Mouse (Mus musculus): ENCODE results near the gene Paqr8. TPM values are rescaled to one million over a fixed set of nuclear protein-coding genes. Genes with fewer than 3 reads are reported as not detected.
A peak's percentile ranks its signal among the peaks of the same experiment; 100 is the strongest.

Paqr8 gene
- polyA plus RNA-seq, 1 experiment from 2014 or later, result 5.7 TPM

GRCm38 (mm10) chr1:20870887-20871286 lies 19.5 kb upstream of the Paqr8 start:
- H3K36me3 ChIP-seq (replicated peaks; ENCODE audit: control insufficient read depth, insufficient read depth, low read depth, low read length), result no peaks in the 10 kb centered on the region
- H3K9me3 ChIP-seq (replicated peaks; ENCODE audit: control insufficient read depth, low read length), result no peaks in the 10 kb centered on the region
- H3K4me3 ChIP-seq (ENCODE audit: low read depth, low read length), result no peak overlapping the region
- no peaks in the 10 kb centered on the region for H3K4me1 ChIP-seq (ENCODE audit: control insufficient read depth, insufficient read depth, low read length)
- H3K27ac ChIP-seq (replicated peaks; ENCODE audit: low read depth, low read length), result no peak overlapping the region
- H3K4me2 ChIP-seq (ENCODE audit: low read depth, low read length), result no peak overlapping the region
- H3K27me3 ChIP-seq (ENCODE audit: control insufficient read depth, insufficient read depth, low read length), result no peaks in the 10 kb centered on the region
- DNase-seq (ENCODE audit: low spot score) (no peak), ATAC-seq (replicated peaks; ENCODE audit: insufficient number of reproducible peaks, low FRiP score, low TSS enrichment, low read depth) (no peak)
- H3K9ac ChIP-seq (replicated peaks; ENCODE audit: low read length), result no peak overlapping the region
- 45% methylated on average over 2 of the region's 2 CpGs for WGBS

- no peaks in the 10 kb centered on the region for H3K4me1 ChIP-seq (ENCODE audit: control insufficient read depth, insufficient read depth, low read length)
- H3K9ac ChIP-seq (replicated peaks; ENCODE audit: low read length), result no peak overlapping the region
- H3K9me3 ChIP-seq (replicated peaks; ENCODE audit: control insufficient read depth, low read length), result no peaks in the 10 kb centered on the region
- H3K4me3 ChIP-seq (ENCODE audit: low read depth, low read length), result no peak overlapping the region
- DNase-seq (ENCODE audit: low spot score), result no peak
- whole genome bisulfite sequencing, result 84% methylated on average over 5 of the region's 5 CpGs
- no peak overlapping the region for H3K4me2 ChIP-seq (ENCODE audit: low read depth, low read length)
- no peak overlapping the region for H3K27ac ChIP-seq (replicated peaks; ENCODE audit: low read depth, low read length)
- no peaks in the 10 kb centered on the region for H3K36me3 ChIP-seq (replicated peaks; ENCODE audit: control insufficient read depth, insufficient read depth, low read depth, low read length)
- no peak for ATAC-seq (replicated peaks; ENCODE audit: insufficient number of reproducible peaks, low FRiP score, low TSS enrichment, low read depth)
- no peaks in the 10 kb centered on the region for H3K27me3 ChIP-seq (ENCODE audit: control insufficient read depth, insufficient read depth, low read length)
These were observed 17.9 kb upstream of the Paqr8 start for GRCm38 (mm10) chr1:20872496-20872895.

GRCm38 (mm10) chr1:20874061-20874460 lies 16.3 kb upstream of the Paqr8 start:
- Histone ChIP-seq H3K27me3 (ENCODE audit: control insufficient read depth, insufficient read depth, low read length) (no peaks in the 10 kb centered on the region), H3K4me1 (ENCODE audit: control insufficient read depth, insufficient read depth, low read length) (no peaks in the 10 kb centered on the region), H3K9ac (replicated peaks; ENCODE audit: low read length) (no peak overlapping the region), H3K27ac (replicated peaks; ENCODE audit: low read depth, low read length) (no peak overlapping the region), H3K9me3 (replicated peaks; ENCODE audit: control insufficient read depth, low read length) (no peaks in the 10 kb centered on the region), H3K36me3 (replicated peaks; ENCODE audit: control insufficient read depth, insufficient read depth, low read depth, low read length) (no peaks in the 10 kb centered on the region), H3K4me2 (ENCODE audit: low read depth, low read length) (no peak overlapping the region), H3K4me3 (ENCODE audit: low read depth, low read length) (no peak overlapping the region)
- DNase-seq (ENCODE audit: low spot score) (no peak), ATAC-seq (replicated peaks; ENCODE audit: insufficient number of reproducible peaks, low FRiP score, low TSS enrichment, low read depth) (no peak)
- 84% methylated on average over 6 of the region's 6 CpGs for WGBS

GRCm38 (mm10) chr1:20877355-20877754 lies 13.1 kb upstream of the Paqr8 start:
- Histone ChIP-seq H3K4me2 (ENCODE audit: low read depth, low read length) (no peak overlapping the region), H3K9me3 (replicated peaks; ENCODE audit: control insufficient read depth, low read length) (no peaks in the 10 kb centered on the region), H3K4me3 (ENCODE audit: low read depth, low read length) (no peak overlapping the region), H3K9ac (replicated peaks; ENCODE audit: low read length) (no peak overlapping the region), H3K36me3 (replicated peaks; ENCODE audit: control insufficient read depth, insufficient read depth, low read depth, low read length) (no peaks in the 10 kb centered on the region), H3K27ac (replicated peaks; ENCODE audit: low read depth, low read length) (no peak overlapping the region), H3K4me1 (ENCODE audit: control insufficient read depth, insufficient read depth, low read length) (no peaks in the 10 kb centered on the region), H3K27me3 (ENCODE audit: control insufficient read depth, insufficient read depth, low read length) (no peaks in the 10 kb centered on the region)
- DNase-seq (ENCODE audit: low spot score) (no peak), ATAC-seq (replicated peaks; ENCODE audit: insufficient number of reproducible peaks, low FRiP score, low TSS enrichment, low read depth) (no peak)

GRCm38 (mm10) chr1:20879361-20879760 lies 11.0 kb upstream of the Paqr8 start:
- Histone ChIP-seq H3K9ac (replicated peaks; ENCODE audit: low read length) (no peak overlapping the region), H3K27me3 (ENCODE audit: control insufficient read depth, insufficient read depth, low read length) (no peaks in the 10 kb centered on the region), H3K27ac (replicated peaks; ENCODE audit: low read depth, low read length) (no peak overlapping the region), H3K4me1 (ENCODE audit: control insufficient read depth, insufficient read depth, low read length) (no peaks in the 10 kb centered on the region), H3K4me3 (ENCODE audit: low read depth, low read length) (no peak overlapping the region), H3K36me3 (replicated peaks; ENCODE audit: control insufficient read depth, insufficient read depth, low read depth, low read length) (no peaks in the 10 kb centered on the region), H3K4me2 (ENCODE audit: low read depth, low read length) (no peak overlapping the region), H3K9me3 (replicated peaks; ENCODE audit: control insufficient read depth, low read length) (no peaks in the 10 kb centered on the region)
- DNase-seq (ENCODE audit: low spot score) (no peak), ATAC-seq (replicated peaks; ENCODE audit: insufficient number of reproducible peaks, low FRiP score, low TSS enrichment, low read depth) (no peak)
- 88% methylated on average over 4 of the region's 4 CpGs for WGBS

- H3K4me3 ChIP-seq (ENCODE audit: low read depth, low read length), result no peak overlapping the region
- no peaks in the 10 kb centered on the region for H3K9me3 ChIP-seq (replicated peaks; ENCODE audit: control insufficient read depth, low read length)
- DNase-seq (ENCODE audit: low spot score) (no peak), ATAC-seq (replicated peaks; ENCODE audit: insufficient number of reproducible peaks, low FRiP score, low TSS enrichment, low read depth) (no peak)
- no peak overlapping the region for H3K4me2 ChIP-seq (ENCODE audit: low read depth, low read length)
- 86% methylated on average over 4 of the region's 4 CpGs for WGBS
- no peak overlapping the region for H3K27ac ChIP-seq (replicated peaks; ENCODE audit: low read depth, low read length)
- no peaks in the 10 kb centered on the region for H3K4me1 ChIP-seq (ENCODE audit: control insufficient read depth, insufficient read depth, low read length)
- H3K9ac ChIP-seq (replicated peaks; ENCODE audit: low read length), result no peak overlapping the region
- H3K27me3 ChIP-seq (ENCODE audit: control insufficient read depth, insufficient read depth, low read length), result no peaks in the 10 kb centered on the region
- H3K36me3 ChIP-seq (replicated peaks; ENCODE audit: control insufficient read depth, insufficient read depth, low read depth, low read length), result no peaks in the 10 kb centered on the region
These were observed 7.3 kb upstream of the Paqr8 start for GRCm38 (mm10) chr1:20883079-20883478.

GRCm38 (mm10) chr1:20889677-20890403 lies 566 bp upstream of the Paqr8 start:
- DNase-seq (ENCODE audit: low spot score) (no peak), ATAC-seq (replicated peaks; ENCODE audit: insufficient number of reproducible peaks, low FRiP score, low TSS enrichment, low read depth) (peak; percentile 36; the same call in 1 of the 2 replicates)
- Histone ChIP-seq H3K9me3 (replicated peaks; ENCODE audit: control insufficient read depth, low read length) (no peaks in the 10 kb centered on the region), H3K27ac (replicated peaks; ENCODE audit: low read depth, low read length) (no peak overlapping the region), H3K4me3 (ENCODE audit: low read depth, low read length) (peak overlapping the region; percentile 67), H3K9ac (replicated peaks; ENCODE audit: low read length) (peak overlapping the region; percentile 69), H3K4me2 (ENCODE audit: low read depth, low read length) (peak overlapping the region; percentile 84), H3K27me3 (ENCODE audit: control insufficient read depth, insufficient read depth, low read length) (no peaks in the 10 kb centered on the region), H3K4me1 (ENCODE audit: control insufficient read depth, insufficient read depth, low read length) (no peaks in the 10 kb centered on the region), H3K36me3 (replicated peaks; ENCODE audit: control insufficient read depth, insufficient read depth, low read depth, low read length) (no peaks in the 10 kb centered on the region)
- WGBS, result 22% methylated on average over 16 of the region's 16 CpGs

GRCm38 (mm10) chr1:20890941-20891399 lies 564 bp downstream of the Paqr8 start:
- DNase-seq (ENCODE audit: low spot score) (peak; percentile 65), ATAC-seq (replicated peaks; ENCODE audit: insufficient number of reproducible peaks, low FRiP score, low TSS enrichment, low read depth) (peak; percentile 77)
- H3K4me2 ChIP-seq (ENCODE audit: low read depth, low read length), result peak overlapping the region; percentile 84
- H3K27me3 ChIP-seq (ENCODE audit: control insufficient read depth, insufficient read depth, low read length), result no peaks in the 10 kb centered on the region
- no peaks in the 10 kb centered on the region for H3K4me1 ChIP-seq (ENCODE audit: control insufficient read depth, insufficient read depth, low read length)
- peak overlapping the region; percentile 59 for H3K27ac ChIP-seq (replicated peaks; ENCODE audit: low read depth, low read length)
- H3K36me3 ChIP-seq (replicated peaks; ENCODE audit: control insufficient read depth, insufficient read depth, low read depth, low read length), result no peaks in the 10 kb centered on the region
- peak overlapping the region; percentile 69 for H3K9ac ChIP-seq (replicated peaks; ENCODE audit: low read length)
- WGBS, result under 1% methylated on average over 20 of the region's 20 CpGs
- H3K4me3 ChIP-seq (ENCODE audit: low read depth, low read length), result peak overlapping the region; percentile 67
- H3K9me3 ChIP-seq (replicated peaks; ENCODE audit: control insufficient read depth, low read length), result no peaks in the 10 kb centered on the region
